Mouse (Mus musculus): ENCODE data around the gene Nmd3. TPM values are rescaled to one million over a fixed set of nuclear protein-coding genes. Genes with fewer than 3 reads are reported as not detected.

Nmd3 gene
- polyA plus RNA-seq (2012; ENCODE audit: insufficient read depth, insufficient read length, missing spikeins): 60.4 and 66.6 TPM in 2 replicates

GRCm38 (mm10) chr3:69721814-69722186, at the start of gene Nmd3:
Nmd3 (plus strand) TSS chr3:69721985.
- Histone ChIP-seq H3K4me1 (ENCODE audit: control insufficient read depth, insufficient read depth, insufficient read length, low read length) (no peaks in the 10 kb centered on the region; the same call in none of the 2 replicates), H3K27ac (replicated peaks; ENCODE audit: low read depth, low read length) (peak within 1 kb of the TSS; percentile 75), H3K4me3 (ENCODE audit: insufficient read depth, low read depth, low read length) (peak within 1 kb of the TSS; percentile 95)

DNA sequence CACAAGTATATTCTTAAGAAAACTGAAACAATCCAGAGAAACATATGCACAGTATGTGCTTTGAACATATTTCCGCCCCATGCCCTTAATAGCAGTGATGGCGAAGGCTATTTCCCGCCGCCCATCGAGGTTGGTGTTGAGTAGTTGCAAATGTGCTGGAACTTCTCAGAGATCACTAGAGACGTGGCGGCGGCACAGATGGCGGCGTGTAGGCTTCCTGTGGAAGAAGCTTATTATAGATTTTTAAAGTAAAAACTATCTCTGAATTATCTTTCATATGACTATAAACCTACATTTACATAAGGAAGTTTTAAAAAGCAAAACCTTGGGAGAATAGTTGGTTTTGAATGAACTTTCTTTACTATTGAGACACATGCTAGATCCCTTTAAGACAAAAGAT, 48.4 kb upstream of the Nmd3 start:
- H3K4me3 ChIP-seq (ENCODE audit: insufficient read depth, low read depth, low read length): no peak overlapping the region
- no peaks in the 10 kb centered on the region for H3K4me1 ChIP-seq (ENCODE audit: control insufficient read depth, insufficient read depth, insufficient read length, low read length)
- no peak overlapping the region for H3K27ac ChIP-seq (replicated peaks; ENCODE audit: low read depth, low read length)

DNA sequence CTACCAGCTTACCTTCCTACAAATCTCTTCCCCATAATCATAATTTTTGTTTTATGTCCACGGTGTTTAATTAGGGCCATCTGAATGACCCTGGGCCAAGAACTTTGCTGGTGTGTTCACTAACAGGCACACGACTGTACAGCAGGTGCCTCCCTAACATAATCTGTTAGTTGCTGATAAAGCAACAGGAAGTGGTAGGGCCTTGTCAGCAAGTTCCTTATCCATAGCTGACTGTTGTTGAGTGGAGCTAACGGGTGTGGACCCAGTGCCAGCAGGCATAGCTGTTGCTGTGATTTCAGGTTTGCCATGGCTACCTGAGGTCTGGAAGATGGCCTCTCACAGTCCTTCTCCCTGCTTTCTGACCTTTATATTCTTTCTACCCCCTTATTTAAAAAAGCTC, 47.6 kb upstream of the Nmd3 start:
- Histone ChIP-seq H3K4me1 (ENCODE audit: control insufficient read depth, insufficient read depth, insufficient read length, low read length) (no peaks in the 10 kb centered on the region), H3K27ac (replicated peaks; ENCODE audit: low read depth, low read length) (no peak overlapping the region), H3K4me3 (ENCODE audit: insufficient read depth, low read depth, low read length) (no peak overlapping the region)

DNA sequence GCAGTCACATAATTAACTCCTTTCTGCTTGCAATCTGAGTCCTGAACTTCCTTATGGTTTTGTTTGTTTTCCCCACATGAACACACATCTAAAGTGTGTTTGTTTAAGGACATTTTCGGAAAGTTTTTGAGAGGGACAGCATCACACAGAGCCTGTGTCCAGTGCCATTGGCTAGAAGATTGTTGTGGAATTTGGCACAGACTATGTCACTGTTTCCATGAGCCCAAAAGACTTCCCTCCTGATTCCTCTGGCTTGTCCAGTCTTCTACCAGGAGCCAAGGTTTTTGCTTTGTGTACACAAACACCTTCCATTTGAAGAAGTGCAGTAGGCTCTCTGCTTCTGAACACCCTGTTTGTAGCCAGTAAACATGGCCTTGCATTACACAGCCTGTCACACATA, 32.0 kb upstream of the Nmd3 start:
- Histone ChIP-seq H3K4me1 (ENCODE audit: control insufficient read depth, insufficient read depth, insufficient read length, low read length) (no peaks in the 10 kb centered on the region), H3K27ac (replicated peaks; ENCODE audit: low read depth, low read length) (no peak overlapping the region), H3K4me3 (ENCODE audit: insufficient read depth, low read depth, low read length) (no peak overlapping the region)

DNA sequence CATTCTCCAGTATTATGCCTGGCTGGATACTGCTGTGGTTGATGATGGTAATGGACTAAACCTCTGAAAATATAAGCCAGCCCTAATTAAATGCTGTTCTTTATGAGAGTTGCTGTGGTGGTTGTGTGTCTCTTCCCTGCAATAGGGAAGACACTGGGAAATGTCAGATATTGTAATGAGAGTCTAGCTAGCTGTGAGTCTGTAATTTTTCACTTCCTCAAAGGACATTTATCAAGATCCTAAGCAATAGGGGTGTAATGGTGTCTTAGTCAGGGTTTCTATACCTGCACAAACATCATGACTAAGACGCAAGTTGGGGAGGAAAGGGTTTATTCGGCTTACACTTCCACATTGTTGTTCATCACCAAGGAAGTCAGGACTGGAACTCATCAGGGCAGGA, 30.8 kb upstream of the Nmd3 start:
- Histone ChIP-seq H3K4me1 (ENCODE audit: control insufficient read depth, insufficient read depth, insufficient read length, low read length) (no peaks in the 10 kb centered on the region), H3K27ac (replicated peaks; ENCODE audit: low read depth, low read length) (no peak overlapping the region), H3K4me3 (ENCODE audit: insufficient read depth, low read depth, low read length) (no peak overlapping the region)

- H3K27ac ChIP-seq (replicated peaks; ENCODE audit: low read depth, low read length): no peak overlapping the region
- no peak overlapping the region for H3K4me3 ChIP-seq (ENCODE audit: insufficient read depth, low read depth, low read length)
- H3K4me1 ChIP-seq (ENCODE audit: control insufficient read depth, insufficient read depth, insufficient read length, low read length): no peaks in the 10 kb centered on the region
Measured at GRCm38 (mm10) chr3:69699851-69700500, 21.8 kb upstream of the Nmd3 start.

GRCm38 (mm10) chr3:69701905-69702304, 19.9 kb upstream of the Nmd3 start:
- no peak overlapping the region for H3K4me3 ChIP-seq (ENCODE audit: insufficient read depth, low read depth, low read length)
- H3K27ac ChIP-seq (replicated peaks; ENCODE audit: low read depth, low read length): no peak overlapping the region
- H3K4me1 ChIP-seq (ENCODE audit: control insufficient read depth, insufficient read depth, insufficient read length, low read length): no peaks in the 10 kb centered on the region

- no peak overlapping the region for H3K4me3 ChIP-seq (ENCODE audit: insufficient read depth, low read depth, low read length)
- H3K4me1 ChIP-seq (ENCODE audit: control insufficient read depth, insufficient read depth, insufficient read length, low read length): no peaks in the 10 kb centered on the region
- no peak overlapping the region for H3K27ac ChIP-seq (replicated peaks; ENCODE audit: low read depth, low read length)
Measured at GRCm38 (mm10) chr3:69702421-69702820, 19.4 kb upstream of the Nmd3 start.

GRCm38 (mm10) chr3:69709043-69709929, 12.5 kb upstream of the Nmd3 start:
- no peak overlapping the region for H3K27ac ChIP-seq (replicated peaks; ENCODE audit: low read depth, low read length)
- H3K4me1 ChIP-seq (ENCODE audit: control insufficient read depth, insufficient read depth, insufficient read length, low read length): no peaks in the 10 kb centered on the region
- H3K4me3 ChIP-seq (ENCODE audit: insufficient read depth, low read depth, low read length): no peak overlapping the region

GRCm38 (mm10) chr3:69711907-69712600, 9.7 kb upstream of the Nmd3 start:
- H3K4me1 ChIP-seq (ENCODE audit: control insufficient read depth, insufficient read depth, insufficient read length, low read length): no peaks in the 10 kb centered on the region
- H3K27ac ChIP-seq (replicated peaks; ENCODE audit: low read depth, low read length): no peak overlapping the region
- no peak overlapping the region for H3K4me3 ChIP-seq (ENCODE audit: insufficient read depth, low read depth, low read length)

DNA sequence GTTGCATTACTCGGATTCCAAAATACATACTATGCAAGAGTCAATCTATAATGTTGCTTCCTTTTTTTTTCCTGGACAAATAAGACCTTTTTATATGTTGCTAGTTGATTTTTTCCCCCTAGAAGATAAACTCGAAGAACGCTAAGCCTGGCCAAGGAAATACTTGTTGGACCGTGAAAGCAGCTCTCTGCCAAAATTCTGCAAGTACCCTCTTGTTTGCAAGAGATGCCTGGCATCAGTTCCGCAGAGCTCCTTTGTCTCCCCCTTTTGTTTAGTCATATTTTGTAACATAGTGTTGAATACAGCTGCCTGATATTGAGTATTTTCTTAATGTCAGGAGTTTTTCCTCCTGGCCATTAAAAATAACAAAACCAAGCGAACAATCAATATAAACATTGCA, 4.3 kb upstream of the Nmd3 start:
- Histone ChIP-seq H3K4me1 (ENCODE audit: control insufficient read depth, insufficient read depth, insufficient read length, low read length) (no peaks in the 10 kb centered on the region), H3K4me3 (ENCODE audit: insufficient read depth, low read depth, low read length) (no peak overlapping the region), H3K27ac (replicated peaks; ENCODE audit: low read depth, low read length) (no peak overlapping the region)

DNA sequence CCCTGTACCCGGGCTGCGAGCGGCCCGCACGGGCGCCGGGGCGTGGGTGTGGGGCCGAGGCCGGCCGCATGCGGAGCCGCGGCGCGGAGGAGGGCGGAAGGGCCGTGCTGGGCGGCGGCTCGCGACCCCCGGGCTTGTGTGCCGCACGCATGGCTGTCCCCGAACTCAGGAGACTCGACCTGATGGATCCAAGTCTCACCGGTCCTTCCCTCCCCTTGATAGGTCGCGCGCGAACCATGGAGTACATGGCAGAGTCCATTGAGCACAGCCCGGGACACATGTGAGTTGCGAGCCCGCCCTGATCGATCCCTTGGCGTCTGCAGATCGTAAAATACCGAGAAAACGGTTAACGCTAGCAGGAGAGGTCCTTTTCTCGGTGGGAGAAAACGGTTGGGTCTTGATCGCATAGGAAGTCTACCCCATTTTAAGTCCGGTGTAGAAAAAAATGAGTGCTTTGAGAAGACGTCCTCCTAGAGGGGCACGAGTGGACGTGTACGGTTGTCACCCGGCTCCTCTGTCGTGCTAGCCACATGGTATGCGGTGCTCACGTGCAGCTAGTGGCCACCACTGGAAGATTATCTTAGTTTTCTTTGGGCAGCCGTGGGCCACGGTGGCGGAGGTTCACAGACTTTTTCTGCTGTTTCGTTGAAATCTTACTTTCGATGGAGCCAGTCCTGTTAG, 542 bp downstream of the Nmd3 start:
- peak overlapping the region; percentile 75 for H3K27ac ChIP-seq (replicated peaks; ENCODE audit: low read depth, low read length)
- no peaks in the 10 kb centered on the region; the same call in none of the 2 replicates for H3K4me1 ChIP-seq (ENCODE audit: control insufficient read depth, insufficient read depth, insufficient read length, low read length)
- peak overlapping the region; percentile 95 for H3K4me3 ChIP-seq (ENCODE audit: insufficient read depth, low read depth, low read length)

- no peak overlapping the region for H3K27ac ChIP-seq (replicated peaks; ENCODE audit: low read depth, low read length)
- H3K4me1 ChIP-seq (ENCODE audit: control insufficient read depth, insufficient read depth, insufficient read length, low read length): no peaks in the 10 kb centered on the region; the same call in none of the 2 replicates
- H3K4me3 ChIP-seq (ENCODE audit: insufficient read depth, low read depth, low read length): peak overlapping the region; percentile 38
Measured at GRCm38 (mm10) chr3:69723161-69723560, 1.4 kb downstream of the Nmd3 start.

GRCm38 (mm10) chr3:69730930-69731329, 9.1 kb downstream of the Nmd3 start:
- H3K27ac ChIP-seq (replicated peaks; ENCODE audit: low read depth, low read length): no peak overlapping the region
- H3K4me1 ChIP-seq (ENCODE audit: control insufficient read depth, insufficient read depth, insufficient read length, low read length): no peaks in the 10 kb centered on the region
- no peak overlapping the region for H3K4me3 ChIP-seq (ENCODE audit: insufficient read depth, low read depth, low read length)

DNA sequence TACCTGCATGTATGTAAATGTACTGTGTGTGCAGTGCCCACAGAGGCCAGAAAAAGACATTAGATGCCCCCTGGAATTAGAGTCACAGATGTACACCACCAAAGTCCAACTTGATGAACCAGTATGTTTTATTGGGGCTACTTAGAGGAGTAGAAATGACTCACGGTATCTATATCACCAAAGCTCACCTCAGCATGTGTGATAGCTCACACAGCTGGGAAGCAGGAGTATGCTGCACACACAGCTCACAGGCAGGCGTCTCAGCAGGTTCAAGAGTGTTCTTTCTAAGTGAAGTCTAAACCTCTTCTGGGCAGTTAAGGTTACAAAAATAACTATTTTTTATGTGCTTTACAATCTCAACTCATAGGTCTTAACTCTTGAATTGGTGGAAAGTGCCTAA, 12.2 kb downstream of the Nmd3 start:
- Histone ChIP-seq H3K27ac (replicated peaks; ENCODE audit: low read depth, low read length) (no peak overlapping the region), H3K4me1 (ENCODE audit: control insufficient read depth, insufficient read depth, insufficient read length, low read length) (no peaks in the 10 kb centered on the region), H3K4me3 (ENCODE audit: insufficient read depth, low read depth, low read length) (no peak overlapping the region)

All from brown adipose tissue, adult 24 weeks (tissue).